Mouse (Mus musculus) T-helper 1 cell (primary cell): ENCODE data around the gene Fam20a.
"Not testable (repeated sequence)": the region's sequence is repeated elsewhere in the genome, so short reads cannot be mapped to it uniquely, and the experiment has no call there.

Source experiments
- in situ Hi-C: fragments of 300-600 bp; cut with MboI, MseI; formaldehyde crosslinking; loops from one replicate; pipeline ENCODE4 v1.15.1; 2025; ENCODE audit warnings: high pct_unique_total_duplicates

The Fam20a gene

DNA sequence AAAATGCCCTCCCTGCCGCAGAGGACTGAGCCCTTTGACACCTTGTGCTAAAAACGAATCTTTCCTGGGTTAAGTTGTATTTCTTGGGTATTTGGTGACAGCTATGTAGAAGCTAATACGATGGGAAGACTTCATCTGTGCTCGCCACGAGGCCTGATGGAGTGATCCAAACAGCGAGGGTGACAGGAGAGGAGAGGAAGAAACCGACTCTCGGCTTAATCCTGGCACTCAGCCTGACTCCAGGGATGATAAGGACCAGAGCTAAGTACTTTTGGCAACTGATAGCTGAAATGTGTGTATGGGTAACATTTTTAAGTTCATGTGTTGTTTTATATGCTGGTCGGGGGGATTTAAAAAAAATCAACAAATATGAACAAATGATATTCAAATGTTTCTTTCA, 41.1 kb downstream of the Fam20a start:
- in situ Hi-C loops: no loop called here

DNA sequence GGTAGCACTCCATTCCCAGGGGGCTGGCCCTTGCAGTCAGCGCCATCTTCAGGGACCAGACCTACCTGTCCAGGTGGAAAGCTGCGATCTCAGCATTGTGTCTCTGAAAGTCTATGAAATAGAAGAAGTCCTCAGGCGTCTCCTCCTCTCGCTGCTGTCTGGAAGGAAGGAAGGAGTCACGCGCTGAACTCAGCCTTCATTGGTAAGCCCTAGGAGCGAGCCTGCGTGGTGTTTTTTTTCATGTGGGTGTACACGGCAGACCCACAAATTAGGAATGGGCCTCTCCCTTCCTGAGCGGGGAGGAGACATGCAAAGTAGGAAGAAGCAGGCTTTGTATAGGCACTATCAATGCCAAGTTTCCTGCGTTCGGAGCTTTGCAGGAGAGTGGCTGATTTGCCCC, 43.8 kb downstream of the Fam20a start:
- in situ Hi-C loops: loop anchor here (10.0 kb wide), 1 partner anchor 587 kb away; no protein-coding TSS in a partner anchor

DNA sequence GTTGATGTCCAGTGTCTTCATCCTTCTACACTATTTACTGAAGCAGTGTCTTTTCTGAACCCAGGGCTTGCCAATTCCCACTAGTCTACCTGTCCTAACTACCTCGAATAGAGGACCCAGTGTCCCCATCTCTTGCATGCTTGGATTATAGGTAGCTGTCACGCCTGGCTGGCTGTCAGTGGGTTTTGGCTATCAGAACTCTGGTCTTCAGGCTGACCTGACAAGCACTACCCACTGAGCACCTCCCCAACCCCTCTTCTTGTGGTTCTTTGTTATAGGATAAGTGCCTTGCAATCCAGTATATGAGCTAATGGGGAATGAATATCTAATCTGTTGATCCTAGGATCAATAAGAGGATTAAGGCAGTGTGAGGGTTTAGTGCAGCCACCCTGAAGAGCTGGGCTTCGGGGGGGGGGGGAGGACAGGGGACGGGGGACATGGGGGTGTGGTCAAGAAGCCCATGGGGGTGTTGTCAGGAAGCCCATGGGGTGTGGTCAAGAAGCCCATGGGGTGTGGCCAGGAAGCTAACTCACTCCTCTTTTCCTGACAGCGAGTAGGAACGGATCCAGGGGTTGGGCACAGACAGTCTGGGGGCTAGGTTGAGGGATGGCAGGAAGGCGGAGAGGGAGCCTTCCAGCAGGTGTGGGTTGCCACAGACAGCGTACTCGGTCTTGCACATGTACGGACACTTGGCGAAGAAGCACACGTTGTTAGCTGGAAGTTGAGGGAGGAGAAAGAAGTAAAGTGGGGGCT, 45.3 kb downstream of the Fam20a start:
- in situ Hi-C loops: loop anchor here (10.0 kb wide), 1 partner anchor 588 kb away; no protein-coding TSS in a partner anchor

DNA sequence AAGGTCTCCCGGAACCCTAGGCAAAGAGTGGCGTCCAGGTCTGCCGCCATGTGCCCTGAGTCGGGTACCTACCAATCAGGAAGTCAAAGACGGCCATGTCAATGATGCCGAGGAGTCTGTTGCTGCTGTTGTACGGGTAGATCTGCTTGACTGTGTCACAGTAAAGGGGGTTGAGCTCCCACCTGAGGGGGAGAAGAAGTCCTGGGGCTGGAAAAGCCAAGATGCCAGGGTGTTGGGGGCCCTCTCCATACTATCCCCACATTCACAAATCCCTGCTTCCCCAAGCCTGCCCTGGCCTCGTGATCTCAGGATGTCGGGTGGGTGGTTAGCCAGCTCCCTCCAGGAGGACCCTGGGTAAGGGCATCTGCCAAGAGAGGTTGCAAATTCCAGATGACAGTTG, 46.3 kb downstream of the Fam20a start:
- in situ Hi-C loops: loop anchor here (10.0 kb wide), 1 partner anchor 589 kb away; no protein-coding TSS in a partner anchor

DNA sequence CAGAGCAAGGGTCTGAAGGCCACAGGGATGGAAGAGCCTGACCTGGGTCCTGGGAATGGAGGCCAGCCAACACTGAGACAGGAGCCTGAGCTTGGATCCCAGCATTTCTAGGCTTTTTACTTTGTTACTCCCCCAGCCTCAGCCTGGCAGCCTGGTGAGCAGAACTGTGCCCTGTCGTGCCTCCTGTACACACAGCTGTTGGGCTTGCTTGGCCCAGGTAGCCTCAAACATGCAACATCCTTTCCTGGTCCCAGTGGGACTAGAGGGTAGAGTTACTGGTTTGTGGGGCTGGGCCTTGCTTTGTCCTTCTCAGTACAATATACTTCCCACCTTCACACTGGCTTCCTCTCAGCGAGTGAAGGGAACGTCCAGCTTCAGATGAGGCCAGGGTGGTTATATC, 46.9 kb downstream of the Fam20a start:
- in situ Hi-C loops: loop anchor here (10.0 kb wide), 1 partner anchor 590 kb away; no protein-coding TSS in a partner anchor

DNA sequence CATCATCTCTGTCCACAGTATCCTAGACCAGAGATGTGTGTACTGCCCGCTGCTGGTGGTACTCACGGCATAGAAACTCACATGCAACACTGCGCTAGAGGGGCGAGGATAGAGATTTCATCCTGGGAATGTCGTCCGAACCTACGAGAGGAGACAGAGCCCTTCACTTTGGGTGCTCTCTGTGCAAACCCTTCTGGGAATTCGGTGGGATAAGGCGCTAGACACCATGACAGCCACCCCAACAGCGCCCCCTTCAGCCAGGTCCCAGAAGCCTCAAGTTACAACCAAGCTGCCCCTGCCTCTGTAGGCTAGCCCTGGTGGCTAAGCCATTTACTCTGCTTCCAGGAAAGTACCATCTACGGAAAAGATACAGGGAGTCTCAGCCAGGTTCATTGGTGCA, 47.5 kb downstream of the Fam20a start:
- in situ Hi-C loops: loop anchor here (5.0 to 10.0 kb wide), 2 partner anchors 183 to 590 kb away; no protein-coding TSS in a partner anchor

DNA sequence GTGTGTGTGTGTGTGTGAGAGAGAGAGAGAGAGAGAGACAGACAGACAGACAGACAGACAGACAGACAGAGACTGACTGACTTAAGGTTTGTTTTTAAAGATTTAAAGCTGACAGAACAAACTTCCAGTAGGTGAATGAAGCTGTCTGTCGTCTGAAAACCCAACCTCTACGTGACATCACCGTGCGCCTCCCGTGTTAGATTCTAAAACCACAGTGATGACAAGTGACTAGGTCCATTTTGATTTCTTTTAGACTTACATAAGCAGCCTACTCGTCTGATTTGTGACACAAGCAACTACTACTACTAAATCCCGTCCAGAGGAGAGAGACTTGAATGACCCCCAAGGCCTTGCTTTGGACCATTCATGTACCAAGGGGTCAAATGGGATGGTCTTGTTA, 48.3 kb downstream of the Fam20a start:
- in situ Hi-C loops: loop anchor here (5.0 to 10.0 kb wide), 2 partner anchors 184 to 591 kb away; no protein-coding TSS in a partner anchor

DNA sequence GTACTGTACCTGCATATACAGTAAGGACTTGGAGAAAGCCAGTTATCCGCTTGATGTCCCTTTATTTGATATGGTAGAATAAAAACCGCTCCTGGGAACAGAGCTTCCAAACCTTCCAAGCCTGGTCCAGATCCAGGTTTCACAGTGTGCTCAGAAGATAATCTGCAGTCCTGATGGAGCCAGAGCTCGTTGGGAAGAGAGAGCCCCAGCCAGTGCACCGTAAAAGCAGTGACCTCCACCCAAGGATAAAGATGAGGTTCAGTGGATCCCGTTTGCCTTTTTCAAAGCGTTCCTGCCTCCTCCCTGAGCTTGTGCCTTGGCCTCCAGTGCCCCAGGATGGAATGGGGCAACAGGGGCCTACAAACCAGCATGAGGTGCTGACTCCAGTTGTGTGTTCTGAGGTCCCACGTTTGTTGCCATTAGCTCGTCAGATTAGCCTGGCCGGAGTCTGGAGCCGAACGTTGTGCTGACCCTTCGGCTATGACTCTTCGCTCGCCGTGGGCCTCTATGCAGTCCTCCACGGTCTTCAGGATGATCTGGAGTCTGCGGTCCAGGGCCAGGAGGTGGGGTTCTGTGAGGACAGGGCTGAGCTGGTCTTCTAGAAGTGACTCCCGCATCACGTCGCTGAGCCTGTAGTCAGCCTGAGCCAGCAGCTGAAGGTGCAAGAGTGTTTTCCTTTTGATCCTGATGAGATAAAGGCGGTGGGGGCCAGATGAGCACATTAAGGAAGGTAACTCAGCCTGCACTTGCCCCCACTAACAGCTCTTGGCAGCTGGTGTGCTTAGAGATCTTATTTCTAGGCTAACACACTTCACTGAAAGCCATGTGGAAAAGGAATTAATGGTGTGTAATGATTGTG, 49.0 kb downstream of the Fam20a start:
- in situ Hi-C loops: loop anchor here (5.0 to 10.0 kb wide), 2 partner anchors 184 to 592 kb away; no protein-coding TSS in a partner anchor

DNA sequence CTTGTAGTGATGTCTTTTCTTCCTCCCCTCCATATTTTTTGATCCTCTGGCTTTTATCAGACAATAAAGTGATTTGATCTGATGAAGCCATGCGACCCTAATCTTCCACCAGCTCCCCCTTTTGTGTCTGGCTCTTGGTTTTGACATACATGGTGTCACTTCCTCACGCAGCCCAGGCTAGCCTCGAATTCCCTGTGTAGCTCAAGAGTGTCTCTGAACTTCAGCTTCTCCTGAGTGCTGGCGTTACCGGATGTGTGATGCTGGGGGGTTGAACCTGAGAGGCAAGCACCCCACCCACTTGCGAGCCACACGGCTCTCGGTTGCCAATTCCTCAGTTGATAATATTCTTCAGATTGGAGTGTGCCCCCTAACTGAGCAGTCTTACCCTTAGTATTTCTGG, 49.7 kb downstream of the Fam20a start:
- in situ Hi-C loops: loop anchor here (5.0 to 10.0 kb wide), 2 partner anchors 185 to 592 kb away; no protein-coding TSS in a partner anchor

DNA sequence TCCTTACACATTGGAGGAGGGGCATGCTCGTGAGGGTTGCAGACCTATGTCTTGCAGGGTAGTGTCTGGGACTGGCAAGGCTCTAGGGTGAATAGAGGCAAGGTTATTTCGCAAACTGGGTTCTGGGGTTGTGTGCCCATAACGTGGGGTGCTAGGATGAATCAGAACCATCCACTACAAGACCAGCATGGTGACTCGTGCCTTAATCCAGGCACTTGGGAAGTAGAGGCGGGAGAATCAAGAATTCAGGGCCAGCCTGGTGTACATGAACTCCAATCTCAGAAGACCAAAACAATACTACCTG, 50.1 kb downstream of the Fam20a start:
- in situ Hi-C loops: loop anchor here (5.0 to 10.0 kb wide), 2 partner anchors 185 to 593 kb away; no protein-coding TSS in a partner anchor

DNA sequence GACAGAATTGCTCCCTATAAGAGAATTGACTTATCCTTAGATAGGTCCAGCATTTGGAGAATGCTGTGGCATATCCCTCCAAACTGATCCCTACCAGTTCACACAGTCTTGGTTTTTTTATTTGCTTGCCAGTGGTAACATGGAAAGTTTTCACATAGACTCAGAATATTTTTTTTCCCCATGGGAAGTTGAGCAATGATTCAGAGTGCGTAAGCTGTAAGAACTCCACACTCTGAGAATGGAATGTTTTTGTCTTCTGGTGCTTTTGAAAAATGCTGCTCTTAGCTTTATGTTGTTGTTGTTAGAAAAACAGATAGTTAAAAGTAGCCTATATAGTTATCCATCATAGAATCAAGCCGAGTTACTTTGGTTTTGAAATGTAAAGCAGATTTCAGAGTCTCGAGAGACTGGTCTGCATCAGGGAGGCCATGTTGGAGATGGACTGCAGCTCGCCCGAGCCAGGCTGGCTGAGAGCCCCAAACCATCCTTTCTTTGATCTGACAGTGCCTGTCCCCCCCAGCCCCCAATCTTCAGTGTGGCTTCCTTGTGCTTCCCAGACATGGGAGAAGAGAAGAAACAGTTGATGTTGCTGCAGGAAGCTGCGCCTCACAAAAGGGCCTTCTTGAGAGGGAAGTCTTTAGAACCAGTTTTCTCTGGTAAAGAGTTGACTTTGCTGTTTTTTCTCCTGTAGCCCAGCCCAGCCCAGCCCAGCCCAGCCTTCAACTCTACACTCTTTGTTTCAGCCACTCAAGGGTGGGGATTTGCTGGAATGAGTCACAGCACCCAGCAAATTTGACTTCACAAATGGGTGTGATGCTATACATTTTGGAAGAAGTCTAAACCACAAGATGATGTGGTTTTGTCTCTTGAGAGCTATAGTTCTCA, 50.7 kb downstream of the Fam20a start:
- in situ Hi-C loops: loop anchor here (5.0 to 10.0 kb wide), 2 partner anchors 186 to 593 kb away; no protein-coding TSS in a partner anchor

DNA sequence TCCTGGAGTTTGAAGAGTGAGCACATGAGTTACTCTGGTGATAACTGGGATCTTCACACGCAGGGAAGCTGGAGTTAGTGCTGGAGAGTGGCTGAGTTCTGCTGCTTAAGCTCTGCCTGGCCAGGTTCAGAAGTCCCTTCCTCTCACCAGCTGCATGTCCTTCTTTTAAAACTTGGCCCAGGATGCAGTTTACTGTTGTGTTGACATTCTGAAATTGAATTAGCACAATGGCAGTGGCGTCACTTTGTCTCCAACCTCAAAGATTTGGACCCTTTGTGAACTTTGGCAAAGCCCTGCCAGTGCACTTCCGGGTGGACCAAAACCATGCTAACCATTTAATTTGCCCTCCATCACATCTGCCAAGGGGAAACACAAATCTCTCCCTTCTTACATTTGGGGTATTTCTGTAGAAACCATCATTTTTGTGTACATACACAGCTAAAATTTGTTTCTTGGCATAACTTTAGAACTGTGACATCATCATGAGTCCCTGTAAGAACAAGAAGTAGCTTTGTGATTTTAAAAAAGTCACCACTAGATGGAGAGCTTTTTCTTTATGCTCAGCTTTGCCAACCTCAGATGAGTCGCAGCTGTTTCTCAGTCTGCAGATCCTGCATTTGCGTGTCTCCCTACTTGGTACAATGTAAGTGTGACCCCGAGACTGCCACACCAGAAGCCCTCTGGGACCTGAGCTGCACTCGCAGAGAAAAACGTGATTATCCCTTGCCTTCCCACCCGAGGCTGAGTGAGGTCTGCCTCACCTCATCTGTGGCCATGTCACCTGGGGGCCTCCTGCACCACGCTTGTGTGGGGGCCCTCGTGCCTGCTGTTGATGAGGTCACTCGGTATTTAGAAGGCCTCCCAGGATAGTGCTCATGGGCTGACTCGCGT, 51.8 kb downstream of the Fam20a start:
- in situ Hi-C loops: loop anchor here (5.0 to 10.0 kb wide), 2 partner anchors 187 to 595 kb away; no protein-coding TSS in a partner anchor

DNA sequence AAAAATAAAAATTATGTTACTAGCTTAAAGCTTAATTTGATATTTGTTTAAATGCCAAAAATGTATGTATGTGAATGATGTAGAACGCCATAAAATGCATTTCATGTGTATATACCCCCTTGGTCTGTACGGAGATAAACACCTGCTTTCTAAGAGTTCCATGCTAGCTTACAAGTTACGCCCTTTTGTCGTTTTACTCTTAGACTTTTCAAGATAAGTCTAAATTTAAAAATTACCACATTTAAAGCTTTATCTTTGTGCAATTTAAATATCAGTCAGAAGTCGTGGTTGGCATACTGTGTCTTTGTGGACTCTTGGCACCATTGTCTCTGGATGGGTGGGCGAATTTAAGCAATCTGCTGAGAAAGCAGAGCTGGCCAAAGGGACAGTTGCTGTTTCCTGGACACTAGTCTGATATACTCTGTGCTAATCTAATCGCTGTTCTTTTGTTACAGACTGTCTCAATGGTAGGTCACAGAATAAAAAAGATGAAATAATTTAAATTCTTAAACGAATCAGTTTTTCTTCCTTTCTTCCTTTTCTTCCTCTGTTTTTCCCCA, 52.9 kb downstream of the Fam20a start:
- in situ Hi-C loops: no loop called here

DNA sequence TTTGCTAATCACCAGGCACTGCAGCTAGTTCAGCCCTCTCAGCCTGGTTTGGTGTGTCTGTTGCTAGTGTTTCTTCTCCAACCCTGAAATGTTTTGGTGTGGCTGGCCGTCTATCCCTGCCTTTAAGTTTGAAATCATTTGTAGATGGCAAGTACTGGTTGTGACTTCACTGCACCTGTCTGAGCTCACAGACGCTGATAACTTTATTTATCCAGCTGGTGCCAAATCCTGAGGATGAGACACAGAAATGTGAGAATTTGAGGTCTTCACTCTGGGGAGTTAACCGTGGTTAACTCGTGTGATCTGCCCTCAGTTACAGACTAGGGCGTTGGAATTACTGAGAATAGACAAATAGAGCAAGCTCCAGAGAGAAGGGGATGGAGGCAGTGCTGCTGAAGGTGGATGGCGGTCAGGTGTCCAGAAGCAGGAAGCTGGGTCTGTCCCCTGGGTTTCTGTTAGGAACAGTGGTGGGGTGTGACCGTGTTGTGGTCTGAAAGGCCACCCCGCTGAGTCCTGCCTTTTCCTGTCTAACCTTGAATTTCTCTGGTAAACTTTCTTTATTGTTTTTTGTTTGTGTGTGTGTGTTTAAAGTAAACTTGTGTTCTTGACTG, 53.9 kb downstream of the Fam20a start:
- in situ Hi-C loops: no loop called here

DNA sequence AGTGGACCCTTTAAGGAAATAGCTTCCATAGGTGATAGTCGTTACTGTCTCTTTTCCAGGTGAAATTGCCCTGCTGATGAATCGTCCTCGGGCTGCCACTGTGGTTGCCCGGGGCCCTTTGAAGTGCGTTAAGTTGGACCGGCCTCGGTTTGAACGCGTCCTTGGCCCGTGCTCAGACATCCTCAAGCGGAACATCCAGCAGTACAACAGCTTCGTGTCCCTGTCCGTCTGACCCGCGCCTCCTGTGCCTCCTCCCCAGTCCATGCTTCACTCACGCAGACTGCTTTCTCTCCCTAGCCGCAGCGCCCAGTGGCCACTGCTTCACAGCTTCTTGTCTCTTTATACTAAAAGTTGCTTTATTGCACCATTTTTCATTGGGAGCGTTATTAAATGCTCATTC, 54.7 kb downstream of the Fam20a start:
- in situ Hi-C loops: no loop called here

DNA sequence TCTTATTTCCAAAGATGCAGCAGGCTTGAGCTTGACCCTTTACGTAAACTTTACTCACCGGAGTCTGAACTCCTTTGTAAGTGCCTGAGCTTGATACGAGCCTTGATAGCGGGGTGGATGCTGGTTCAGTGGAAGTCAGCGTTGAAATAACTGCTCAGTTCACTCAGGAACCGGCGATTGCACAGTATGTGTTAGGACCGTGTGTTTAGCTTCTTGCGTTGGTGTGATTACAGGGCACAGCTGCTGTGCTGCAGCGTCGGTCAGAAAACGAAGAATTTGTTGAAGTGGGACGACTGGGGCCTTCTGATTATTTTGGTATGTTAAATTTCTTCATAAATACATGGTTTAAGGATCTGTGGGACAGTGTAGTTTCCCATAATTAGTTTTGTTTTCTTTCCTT, 55.7 kb downstream of the Fam20a start:
- in situ Hi-C loops: no loop called here

DNA sequence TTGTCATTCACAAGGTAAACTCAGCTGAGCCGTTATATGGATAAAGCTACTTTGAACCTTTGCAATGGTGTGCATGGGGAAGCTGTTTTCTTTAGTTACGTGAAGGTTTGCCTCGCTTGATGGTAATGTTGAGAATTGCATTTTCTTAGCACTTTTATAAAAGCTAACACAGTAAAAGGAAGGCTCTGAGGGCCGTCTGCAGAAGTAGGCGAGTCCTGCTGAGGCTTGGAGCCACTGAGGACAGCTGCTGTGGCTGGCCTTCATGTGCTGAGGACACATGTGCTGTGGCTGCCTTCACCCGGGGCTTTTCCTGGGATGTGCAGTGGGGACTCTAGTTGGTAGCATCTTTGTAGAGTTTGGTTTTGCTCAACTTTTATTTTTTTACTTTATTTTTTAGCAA, 56.7 kb downstream of the Fam20a start:
- in situ Hi-C loops: no loop called here

DNA sequence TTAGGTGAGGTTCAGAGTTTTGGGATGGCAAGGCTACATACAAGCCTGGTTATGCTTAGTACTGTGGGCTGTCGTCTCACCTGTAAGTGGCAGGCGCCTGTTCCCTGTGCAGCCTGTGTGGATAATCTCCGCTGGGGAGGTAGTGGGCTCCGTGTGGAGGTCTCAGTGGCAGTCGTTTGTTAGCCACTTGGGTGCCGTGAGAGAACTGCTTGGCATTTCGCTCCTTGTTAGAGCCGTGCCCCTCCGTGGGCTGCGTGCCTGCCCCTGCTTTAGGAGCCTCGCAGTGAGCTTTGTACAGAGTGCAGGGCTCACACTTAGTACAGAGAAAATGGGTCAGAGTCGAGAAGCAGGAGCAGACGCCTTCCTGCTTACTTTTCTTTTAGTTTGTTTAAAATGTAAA, 57.8 kb downstream of the Fam20a start:
- in situ Hi-C loops: no loop called here

DNA sequence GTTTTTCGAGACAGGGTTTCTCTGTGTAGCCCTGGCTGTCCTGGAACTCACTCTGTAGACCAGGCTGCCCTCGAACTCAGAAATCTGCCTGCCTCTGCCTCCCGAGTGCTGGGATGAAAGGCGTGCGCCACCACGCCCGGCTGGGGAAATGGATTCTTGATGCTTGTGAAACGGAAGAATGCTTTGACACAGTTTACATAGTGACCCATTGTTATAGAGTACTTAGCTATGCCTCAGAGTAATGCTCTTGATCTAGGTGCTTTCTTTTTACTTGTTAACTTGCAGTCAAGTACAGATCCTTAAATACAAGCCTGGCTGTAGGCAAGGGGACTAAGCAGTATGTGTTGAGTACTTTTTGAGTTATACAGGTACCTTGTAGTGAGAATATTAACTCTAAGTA, 61.6 kb downstream of the Fam20a start:
- in situ Hi-C loops: not testable (repeated sequence)
